Mouse (Mus musculus) kidney, postnatal 0 days (tissue): ENCODE measurements around the gene Nsf. TPM values are rescaled to one million over a fixed set of nuclear protein-coding genes. Genes with fewer than 3 reads are reported as not detected.

ENCODE experiments used
- ATAC-seq: fragments of 200-750 bp; cut with Nextera tagmentation; replicated peaks from 2 replicates; pipeline ENCODE4 v1.8.0; 2017; ENCODE audit warnings: low read depth, moderate number of reproducible peaks, moderate TSS enrichment, moderate library complexity; ENCODE audit not compliant: low FRiP score
- DNase-seq: peaks from one replicate; pipeline ENCODE4 v3.0.0-alpha.2; 2016; ENCODE audit warnings: low spot score
- H3K27ac ChIP-seq: fragments of 300-500 bp; sonication (generic); 2 replicates; pipeline ENCODE4 v1.5.1; 2014; ENCODE audit warnings: mild to moderate bottlenecking
- H3K27me3 ChIP-seq: fragments of 300-500 bp; sonication (generic); 2 replicates; pipeline ENCODE4 v1.6.1; 2014; ENCODE audit warnings: low read length, mixed read lengths; ENCODE audit not compliant: insufficient read depth
- H3K36me3 ChIP-seq: fragments of 300-500 bp; sonication (generic); 2 replicates; pipeline ENCODE4 v1.6.1; 2014; ENCODE audit warnings: low read length, mixed read lengths; ENCODE audit not compliant: insufficient read depth
- H3K4me1 ChIP-seq: fragments of 300-500 bp; sonication (generic); replicated peaks from 2 replicates; pipeline ENCODE4 v1.6.1; 2014; ENCODE audit warnings: antibody characterized with exemption, low read length, mixed read lengths; ENCODE audit not compliant: insufficient read depth
- H3K4me2 ChIP-seq: fragments of 300-500 bp; sonication (generic); 2 replicates; pipeline ENCODE4 v1.6.1; 2014; ENCODE audit warnings: mild to moderate bottlenecking, low read length, moderate library complexity, mixed read lengths
- H3K4me3 ChIP-seq: fragments of 300-500 bp; sonication (generic); replicated peaks from 2 replicates; pipeline ENCODE4 v1.5.1; 2014; ENCODE audit warnings: low read depth, low read length
- H3K9ac ChIP-seq: fragments of 300-500 bp; sonication (generic); 2 replicates; pipeline ENCODE4 v1.6.1; 2014; ENCODE audit warnings: low read depth, low read length
- H3K9me3 ChIP-seq: fragments of 300-500 bp; sonication (generic); replicated peaks from 2 replicates; pipeline ENCODE4 v1.6.1; 2016; ENCODE audit warnings: low read length, inconsistent platforms, mixed read lengths
- CTCF ChIP-seq: IDR thresholded peaks from 2 replicates; pipeline ENCODE4 v1.5.1; 2016; ENCODE audit warnings: antibody characterized with exemption, low read depth, mild to moderate bottlenecking, moderate library complexity
- WGBS: fragments of 180-500 bp; shearing (Covaris S2); extraction: QIAGEN DNeasy Blood & Tissue Kit; methylation state at CpG from one replicate; pipeline ENCODE4 v1.1.7; 2014; 5-methylcytosine and 5-hydroxymethylcytosine counted together
- polyA plus RNA-seq: library from polyadenylated mRNA; unstranded; fragments of >200 nt; fragmentation: Nextera tagmentation; extraction: Ambion mirVana; gene quantifications from 2 replicates; pipeline ENCODE4 v1.2.1, GENCODE M21; 2015

Gene Nsf
- polyA plus RNA-seq, 1 experiment from 2014 or later, result 37.1 TPM

GRCm38 (mm10) chr11:103905506-103905905, 48.4 kb downstream of the Nsf start:
- no peak overlapping the region for H3K9ac ChIP-seq
- H3K36me3 ChIP-seq, result 0 out of 2 replicates have a peak, but pooled peaks cover 7% of the 10 kb centered on the region
- TF ChIP-seq CTCF, result no peak
- H3K27me3 ChIP-seq, result no peaks in the 10 kb centered on the region
- no peak overlapping the region for H3K4me3 ChIP-seq
- ATAC-seq (no peak), DNase-seq (no peak)
- H3K9me3 ChIP-seq, result no peaks in the 10 kb centered on the region
- no peak overlapping the region for H3K4me2 ChIP-seq
- no peak overlapping the region for H3K27ac ChIP-seq
- 75% methylated on average over 9 of the region's 9 CpGs for WGBS
- H3K4me1 ChIP-seq, result no peaks in the 10 kb centered on the region

DNA sequence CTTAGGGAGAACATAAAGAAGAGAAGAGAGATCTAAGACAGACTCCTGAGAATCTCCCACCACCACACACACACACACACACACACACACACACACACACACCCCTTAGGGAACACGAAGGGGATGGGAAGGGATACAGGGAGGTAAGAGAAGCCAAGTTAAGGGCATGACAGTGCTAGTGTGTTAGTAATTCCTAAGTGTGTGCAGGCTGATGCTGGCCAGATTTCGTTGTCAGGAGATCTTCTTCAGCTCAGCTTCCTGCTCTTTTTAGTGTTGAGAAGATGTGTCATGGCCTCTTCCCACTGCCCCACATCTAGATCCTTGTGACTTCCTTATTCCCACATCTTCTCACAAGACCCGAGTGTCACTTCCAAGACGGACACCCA, 52.3 kb downstream of the Nsf start:
- Histone ChIP-seq H3K9me3 (no peaks in the 10 kb centered on the region), H3K4me1 (no peaks in the 10 kb centered on the region), H3K4me2 (no peak overlapping the region), H3K27me3 (no peaks in the 10 kb centered on the region), H3K4me3 (no peak overlapping the region), H3K9ac (no peak overlapping the region), H3K36me3 (no peaks in the 10 kb centered on the region), H3K27ac (no peak overlapping the region)
- 82% methylated on average over 4 of the region's 4 CpGs for WGBS
- ATAC-seq (no peak), DNase-seq (no peak)
- no peak for TF ChIP-seq CTCF

GRCm38 (mm10) chr11:103900803-103901580, 52.9 kb downstream of the Nsf start:
- Histone ChIP-seq H3K9ac (no peak overlapping the region), H3K27me3 (no peaks in the 10 kb centered on the region), H3K9me3 (no peaks in the 10 kb centered on the region), H3K4me3 (no peak overlapping the region), H3K27ac (no peak overlapping the region), H3K36me3 (0 out of 2 replicates have a peak, but pooled peaks cover 2% of the 10 kb centered on the region), H3K4me2 (no peak overlapping the region), H3K4me1 (no peaks in the 10 kb centered on the region)
- DNase-seq (no peak), ATAC-seq (no peak)
- WGBS, result 67% methylated on average over 20 of the region's 20 CpGs
- no peak for TF ChIP-seq CTCF

GRCm38 (mm10) chr11:103896966-103897750, 56.7 kb downstream of the Nsf start:
- H3K9ac ChIP-seq, result no peak overlapping the region
- 0 out of 2 replicates have a peak, but pooled peaks cover 4% of the 10 kb centered on the region for H3K36me3 ChIP-seq
- no peak for ATAC-seq
- no peaks in the 10 kb centered on the region for H3K27me3 ChIP-seq
- no peaks in the 10 kb centered on the region for H3K9me3 ChIP-seq
- 92% methylated on average over 11 of the region's 11 CpGs for whole genome bisulfite sequencing
- DNase-seq, result no peak
- no peaks in the 10 kb centered on the region for H3K4me1 ChIP-seq
- TF ChIP-seq CTCF, result no peak
- H3K4me3 ChIP-seq, result no peak overlapping the region
- no peak overlapping the region for H3K4me2 ChIP-seq
- no peak overlapping the region for H3K27ac ChIP-seq

DNA sequence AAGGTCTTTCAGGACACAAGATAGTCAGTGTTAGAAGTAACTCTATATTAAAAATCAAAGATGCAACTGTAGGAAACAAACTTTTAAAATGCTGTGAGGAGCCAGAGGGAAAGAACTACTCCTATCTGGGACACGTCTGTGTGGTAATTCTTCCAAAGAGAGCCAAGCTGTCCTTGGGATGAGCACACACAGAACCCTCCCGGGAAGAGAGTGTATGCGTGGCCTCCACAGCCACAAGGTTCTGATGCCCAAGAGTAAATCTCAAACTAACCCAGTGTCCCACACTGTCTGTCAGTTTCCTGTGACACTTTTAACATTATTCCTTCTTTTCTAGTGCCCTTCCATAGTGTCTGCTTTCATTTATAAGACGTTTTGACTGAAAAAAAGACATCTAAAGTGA, 57.8 kb downstream of the Nsf start:
- Histone ChIP-seq H3K4me2 (no peak overlapping the region), H3K36me3 (0 out of 2 replicates have a peak, but pooled peaks cover 4% of the 10 kb centered on the region), H3K27me3 (no peaks in the 10 kb centered on the region), H3K9me3 (no peaks in the 10 kb centered on the region), H3K27ac (no peak overlapping the region), H3K4me3 (no peak overlapping the region), H3K4me1 (no peaks in the 10 kb centered on the region), H3K9ac (no peak overlapping the region)
- no peak for DNase-seq
- ATAC-seq, result no peak
- WGBS, result 92% methylated on average over 4 of the region's 4 CpGs
- TF ChIP-seq CTCF, result no peak

GRCm38 (mm10) chr11:103892831-103893230, 61.0 kb downstream of the Nsf start:
- Histone ChIP-seq H3K9ac (no peak overlapping the region), H3K4me1 (no peaks in the 10 kb centered on the region), H3K27ac (no peak overlapping the region), H3K36me3 (0 out of 2 replicates have a peak, but pooled peaks cover 4% of the 10 kb centered on the region), H3K4me3 (no peak overlapping the region), H3K9me3 (no peaks in the 10 kb centered on the region), H3K27me3 (no peaks in the 10 kb centered on the region), H3K4me2 (no peak overlapping the region)
- 86% methylated on average over 10 of the region's 10 CpGs for WGBS
- no peak for TF ChIP-seq CTCF
- ATAC-seq (no peak), DNase-seq (no peak)
